Mouse (Mus musculus): ENCODE measurements around the gene Tchp. TPM values are rescaled to one million over a fixed set of nuclear protein-coding genes. Genes with fewer than 3 reads are reported as not detected.

Gene Tchp
- polyA plus RNA-seq, 1 experiment from 2014 or later, result 9.4 TPM

DNA sequence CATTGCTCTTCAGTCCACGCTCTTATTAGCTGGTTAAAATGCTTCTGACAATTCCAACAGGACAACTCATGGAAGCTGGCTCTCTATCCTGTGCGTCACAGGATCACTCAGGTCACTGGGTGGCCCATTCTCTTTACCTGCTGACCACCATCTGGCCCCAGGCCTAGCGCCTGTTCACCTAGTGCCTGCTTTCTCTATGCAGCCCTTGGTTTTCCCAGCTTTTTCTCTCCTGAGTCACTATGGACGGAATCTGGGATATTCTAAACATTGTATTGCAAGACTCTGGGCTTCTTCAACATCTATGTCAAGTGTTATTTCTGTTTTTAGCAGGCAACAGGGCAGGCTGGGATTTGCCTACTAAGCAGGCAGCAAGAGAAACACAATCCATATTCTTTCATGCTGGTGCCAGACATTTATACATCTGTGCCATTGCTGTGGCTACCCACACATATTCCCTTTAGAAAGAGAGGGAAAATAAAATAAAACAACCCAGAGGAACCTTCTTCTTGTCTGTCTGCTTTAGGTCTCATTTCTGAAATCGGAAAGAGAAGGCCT lies 52.1 kb downstream of the Tchp start:
- Histone ChIP-seq H3K4me3 (replicated peaks; ENCODE audit: low read length) (no peak overlapping the region), H3K9ac (ENCODE audit: low read length) (no peak overlapping the region), H3K9me3 (replicated peaks; ENCODE audit: control insufficient read depth, low read length) (no peaks in the 10 kb centered on the region), H3K36me3 (ENCODE audit: control insufficient read depth, insufficient read depth, low read length) (peaks cover 16% of the 10 kb centered on the region), H3K4me1 (ENCODE audit: control insufficient read depth, insufficient read depth, low read length) (no peaks in the 10 kb centered on the region), H3K4me2 (ENCODE audit: low read depth, low read length) (no peak overlapping the region), H3K27me3 (ENCODE audit: control insufficient read depth, insufficient read depth, low read length) (no peaks in the 10 kb centered on the region), H3K27ac (ENCODE audit: low read length) (no peak overlapping the region)
- ATAC-seq (ENCODE audit: insufficient read depth, low FRiP score), result no peak
- WGBS, result 91% methylated on average over 5 of the region's 5 CpGs

DNA sequence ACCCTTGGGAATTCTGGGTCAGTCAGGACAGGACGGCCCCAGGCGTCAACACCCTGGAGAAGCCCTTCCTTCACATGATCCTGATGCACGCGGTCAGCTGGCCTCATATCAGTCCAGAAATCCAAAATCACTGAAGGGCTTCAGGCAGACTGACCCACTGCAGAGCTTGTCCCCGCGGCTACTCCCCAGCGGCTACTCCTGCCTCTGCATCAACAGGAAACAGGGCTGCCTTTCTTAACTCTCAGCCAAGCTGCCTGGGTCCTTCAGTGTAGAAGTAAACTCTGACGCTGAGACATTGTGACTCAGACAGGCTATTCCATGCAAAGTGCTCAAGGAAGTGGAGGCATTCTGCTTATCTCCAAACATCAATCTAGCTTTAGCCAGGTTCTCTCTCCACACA lies 54.4 kb downstream of the Tchp start:
- Histone ChIP-seq H3K4me1 (ENCODE audit: control insufficient read depth, insufficient read depth, low read length) (no peaks in the 10 kb centered on the region), H3K9me3 (replicated peaks; ENCODE audit: control insufficient read depth, low read length) (no peaks in the 10 kb centered on the region), H3K9ac (ENCODE audit: low read length) (no peak overlapping the region), H3K36me3 (ENCODE audit: control insufficient read depth, insufficient read depth, low read length) (peaks cover 22% of the 10 kb centered on the region), H3K4me2 (ENCODE audit: low read depth, low read length) (no peak overlapping the region), H3K27ac (ENCODE audit: low read length) (no peak overlapping the region), H3K4me3 (replicated peaks; ENCODE audit: low read length) (no peak overlapping the region), H3K27me3 (ENCODE audit: control insufficient read depth, insufficient read depth, low read length) (no peaks in the 10 kb centered on the region)
- ATAC-seq (ENCODE audit: insufficient read depth, low FRiP score), result no peak
- WGBS, result 83% methylated on average over 8 of the region's 8 CpGs

GRCm38 (mm10) chr5:114764812-114765735 lies 57.5 kb downstream of the Tchp start:
- Histone ChIP-seq H3K4me1 (ENCODE audit: control insufficient read depth, insufficient read depth, low read length) (no peaks in the 10 kb centered on the region), H3K4me2 (ENCODE audit: low read depth, low read length) (no peak overlapping the region), H3K9me3 (replicated peaks; ENCODE audit: control insufficient read depth, low read length) (no peaks in the 10 kb centered on the region), H3K9ac (ENCODE audit: low read length) (no peak overlapping the region), H3K27me3 (ENCODE audit: control insufficient read depth, insufficient read depth, low read length) (no peaks in the 10 kb centered on the region), H3K36me3 (ENCODE audit: control insufficient read depth, insufficient read depth, low read length) (peaks cover 22% of the 10 kb centered on the region), H3K4me3 (replicated peaks; ENCODE audit: low read length) (no peak overlapping the region), H3K27ac (ENCODE audit: low read length) (no peak overlapping the region)
- WGBS, result 87% methylated on average over 18 of the region's 18 CpGs
- no peak for ATAC-seq (ENCODE audit: insufficient read depth, low FRiP score)

GRCm38 (mm10) chr5:114766686-114767085 lies 59.1 kb downstream of the Tchp start:
- Histone ChIP-seq H3K4me3 (replicated peaks; ENCODE audit: low read length) (no peak overlapping the region), H3K9ac (ENCODE audit: low read length) (no peak overlapping the region; the same call in 1 of the 2 replicates), H3K27ac (ENCODE audit: low read length) (no peak overlapping the region), H3K9me3 (replicated peaks; ENCODE audit: control insufficient read depth, low read length) (no peaks in the 10 kb centered on the region), H3K4me1 (ENCODE audit: control insufficient read depth, insufficient read depth, low read length) (0 out of 2 replicates have a peak, but pooled peaks cover 2% of the 10 kb centered on the region), H3K27me3 (ENCODE audit: control insufficient read depth, insufficient read depth, low read length) (no peaks in the 10 kb centered on the region), H3K36me3 (ENCODE audit: control insufficient read depth, insufficient read depth, low read length) (peaks cover 22% of the 10 kb centered on the region), H3K4me2 (ENCODE audit: low read depth, low read length) (no peak overlapping the region)
- no peak for ATAC-seq (ENCODE audit: insufficient read depth, low FRiP score)
- WGBS, result 92% methylated on average over 8 of the region's 8 CpGs

DNA sequence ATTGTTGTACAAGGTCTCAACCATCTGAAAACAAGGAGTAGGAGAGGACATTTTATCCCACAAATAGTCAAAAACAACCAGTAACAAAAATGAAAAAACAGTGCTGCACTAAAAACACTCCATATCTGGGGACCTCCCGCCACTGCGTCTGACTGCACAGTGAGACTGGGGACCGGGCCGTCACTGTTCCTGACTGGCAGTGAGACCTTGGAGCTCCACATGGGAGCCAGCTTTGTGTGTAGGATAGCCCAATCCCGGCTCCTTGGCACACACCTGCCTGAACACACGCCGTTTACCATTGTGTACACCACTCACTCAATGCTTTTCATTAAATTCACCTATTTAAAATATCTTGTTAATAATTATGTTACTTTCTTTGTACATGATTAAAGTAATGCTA lies 59.6 kb downstream of the Tchp start:
- WGBS, result 92% methylated on average over 7 of the region's 7 CpGs
- ATAC-seq (ENCODE audit: insufficient read depth, low FRiP score), result no peak

GRCm38 (mm10) chr5:114769786-114770185 lies 62.2 kb downstream of the Tchp start:
- peaks cover 11% of the 10 kb centered on the region; the same call in 1 of the 2 replicates for H3K36me3 ChIP-seq (ENCODE audit: control insufficient read depth, insufficient read depth, low read length)
- H3K4me2 ChIP-seq (ENCODE audit: low read depth, low read length), result no peak overlapping the region
- no peak overlapping the region for H3K4me3 ChIP-seq (replicated peaks; ENCODE audit: low read length)
- ATAC-seq (ENCODE audit: insufficient read depth, low FRiP score), result no peak
- WGBS, result 94% methylated on average over 8 of the region's 8 CpGs
- H3K9me3 ChIP-seq (replicated peaks; ENCODE audit: control insufficient read depth, low read length), result no peaks in the 10 kb centered on the region
- H3K27me3 ChIP-seq (ENCODE audit: control insufficient read depth, insufficient read depth, low read length), result no peaks in the 10 kb centered on the region
- H3K27ac ChIP-seq (ENCODE audit: low read length), result no peak overlapping the region
- H3K4me1 ChIP-seq (ENCODE audit: control insufficient read depth, insufficient read depth, low read length), result peaks cover 10% of the 10 kb centered on the region; the same call in 1 of the 2 replicates
- no peak overlapping the region for H3K9ac ChIP-seq (ENCODE audit: low read length)

More for the DNA sequence above, 59.6 kb downstream of the Tchp start:
- Histone ChIP-seq H3K27me3 (ENCODE audit: control insufficient read depth, insufficient read depth, low read length) (no peaks in the 10 kb centered on the region), H3K4me2 (ENCODE audit: low read depth, low read length) (no peak overlapping the region), H3K4me3 (replicated peaks; ENCODE audit: low read length) (no peak overlapping the region), H3K9ac (ENCODE audit: low read length) (no peak overlapping the region), H3K9me3 (replicated peaks; ENCODE audit: control insufficient read depth, low read length) (no peaks in the 10 kb centered on the region), H3K27ac (ENCODE audit: low read length) (no peak overlapping the region), H3K36me3 (ENCODE audit: control insufficient read depth, insufficient read depth, low read length) (peaks cover 22% of the 10 kb centered on the region), H3K4me1 (ENCODE audit: control insufficient read depth, insufficient read depth, low read length) (peaks cover 7% of the 10 kb centered on the region; the same call in 1 of the 2 replicates)

DNA sequence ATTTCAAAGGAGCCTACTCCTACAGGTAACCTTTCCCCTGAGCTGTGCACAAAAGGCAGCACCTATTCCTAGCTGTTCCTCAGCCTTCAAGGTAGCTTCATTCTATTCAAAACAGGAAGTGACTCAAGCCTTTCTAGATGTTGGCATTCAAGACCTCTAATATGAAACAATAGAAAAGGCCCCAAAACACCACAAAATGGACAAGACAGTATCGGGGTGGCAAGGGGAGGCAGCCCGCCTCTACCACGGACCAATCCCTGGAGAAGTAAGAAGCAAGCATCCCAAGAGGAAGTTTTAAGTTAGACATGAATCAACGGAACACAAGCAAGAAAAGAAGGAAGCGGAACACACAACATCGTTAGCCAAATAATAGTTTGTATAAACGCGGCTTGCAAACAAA lies 64.2 kb downstream of the Tchp start:
- H3K9me3 ChIP-seq (replicated peaks; ENCODE audit: control insufficient read depth, low read length), result no peaks in the 10 kb centered on the region
- no peaks in the 10 kb centered on the region for H3K27me3 ChIP-seq (ENCODE audit: control insufficient read depth, insufficient read depth, low read length)
- peak overlapping the region; percentile 84 for H3K4me2 ChIP-seq (ENCODE audit: low read depth, low read length)
- peak overlapping the region; percentile 75; the same call in 1 of the 2 replicates for H3K27ac ChIP-seq (ENCODE audit: low read length)
- peaks cover 19% of the 10 kb centered on the region for H3K4me1 ChIP-seq (ENCODE audit: control insufficient read depth, insufficient read depth, low read length)
- 64% methylated on average over 8 of the region's 8 CpGs for WGBS
- peak overlapping the region; percentile 96; the same call in 1 of the 2 replicates for H3K9ac ChIP-seq (ENCODE audit: low read length)
- H3K4me3 ChIP-seq (replicated peaks; ENCODE audit: low read length), result peak overlapping the region; percentile 99
- H3K36me3 ChIP-seq (ENCODE audit: control insufficient read depth, insufficient read depth, low read length), result no peaks in the 10 kb centered on the region
- ATAC-seq (ENCODE audit: insufficient read depth, low FRiP score), result no peak

Measured in stomach, embryonic 16.5 days (tissue).